Mouse (Mus musculus) midbrain, embryonic 12.5 days (tissue): ENCODE data around the gene Grn. TPM values are rescaled to one million over a fixed set of nuclear protein-coding genes. Genes with fewer than 3 reads are reported as not detected.

Experiments used
- ATAC-seq: fragments of 200-750 bp; cut with Nextera tagmentation; 2 replicates; pipeline ENCODE4 v1.8.0; 2017; ENCODE audit warnings: low read depth, moderate TSS enrichment, moderate library complexity; ENCODE audit not compliant: low FRiP score
- H3K27ac ChIP-seq: fragments of 300-500 bp; sonication (generic); replicated peaks from 2 replicates; pipeline ENCODE4 v1.5.1; 2016; ENCODE audit warnings: mild to moderate bottlenecking
- H3K27me3 ChIP-seq: fragments of 300-500 bp; sonication (generic); 2 replicates; pipeline ENCODE4 v1.6.1; 2016; ENCODE audit warnings: mild to moderate bottlenecking
- H3K36me3 ChIP-seq: fragments of 300-500 bp; sonication (generic); 2 replicates; pipeline ENCODE4 v1.6.1; 2016
- H3K4me1 ChIP-seq: fragments of 300-500 bp; sonication (generic); 2 replicates; pipeline ENCODE4 v1.6.1; 2016
- H3K4me2 ChIP-seq: fragments of 300-500 bp; sonication (generic); replicated peaks from 2 replicates; pipeline ENCODE4 v1.6.1; 2016; ENCODE audit warnings: mild to moderate bottlenecking, moderate library complexity
- H3K4me3 ChIP-seq: fragments of 300-500 bp; sonication (generic); 2 replicates; pipeline ENCODE4 v1.5.1; 2016; ENCODE audit warnings: mild to moderate bottlenecking
- H3K9ac ChIP-seq: fragments of 300-500 bp; sonication (generic); replicated peaks from 2 replicates; pipeline ENCODE4 v1.6.1; 2016; ENCODE audit warnings: mild to moderate bottlenecking, moderate library complexity
- H3K9me3 ChIP-seq: fragments of 300-500 bp; sonication (generic); 2 replicates; pipeline ENCODE4 v1.6.1; 2016; ENCODE audit warnings: mild to moderate bottlenecking
- WGBS: fragments of 180-500 bp; shearing (Covaris S2); methylation state at CpG from one replicate; pipeline ENCODE4 v1.1.7; 2016; 5-methylcytosine and 5-hydroxymethylcytosine counted together
- polyA plus RNA-seq: library from polyadenylated mRNA; unstranded; fragments of >200 nt; fragmentation: Nextera tagmentation; extraction: Ambion mirVana; gene quantifications from 2 replicates; pipeline ENCODE4 v1.2.1, GENCODE M21; 2016

Gene Grn
- polyA plus RNA-seq, 1 experiment from 2014 or later = 82.7 TPM

- no peaks in the 10 kb centered on the region for H3K9me3 ChIP-seq
- H3K4me1 ChIP-seq = peaks cover 17% of the 10 kb centered on the region
- H3K27ac ChIP-seq = no peak overlapping the region
- no peaks in the 10 kb centered on the region for H3K36me3 ChIP-seq
- no peaks in the 10 kb centered on the region; the same call in 1 of the 2 replicates for H3K27me3 ChIP-seq
- H3K4me2 ChIP-seq = no peak overlapping the region
- WGBS = 87% methylated on average over 3 of the region's 3 CpGs
- no peak overlapping the region for H3K9ac ChIP-seq
- ATAC-seq = no peak
- no peak overlapping the region for H3K4me3 ChIP-seq
Measured at GRCm38 (mm10) chr11:102411061-102411460, 19.1 kb upstream of the Grn start.

- Histone ChIP-seq H3K4me3 (no peak overlapping the region), H3K9me3 (no peaks in the 10 kb centered on the region), H3K27ac (no peak overlapping the region), H3K4me2 (no peak overlapping the region), H3K36me3 (no peaks in the 10 kb centered on the region), H3K27me3 (no peaks in the 10 kb centered on the region; the same call in 1 of the 2 replicates), H3K9ac (no peak overlapping the region), H3K4me1 (peaks cover 10% of the 10 kb centered on the region)
- 9% methylated on average over 11 of the region's 11 CpGs for WGBS
- ATAC-seq = no peak
Measured at GRCm38 (mm10) chr11:102411704-102412103, 18.4 kb upstream of the Grn start.

GRCm38 (mm10) chr11:102413059-102413458 lies 17.1 kb upstream of the Grn start:
- Histone ChIP-seq H3K4me1 (0 out of 2 replicates have a peak, but pooled peaks cover 3% of the 10 kb centered on the region), H3K4me2 (no peak overlapping the region), H3K9me3 (no peaks in the 10 kb centered on the region), H3K4me3 (no peak overlapping the region), H3K9ac (no peak overlapping the region), H3K36me3 (no peaks in the 10 kb centered on the region), H3K27me3 (no peaks in the 10 kb centered on the region; the same call in 1 of the 2 replicates), H3K27ac (no peak overlapping the region)
- ATAC-seq = no peak
- 74% methylated on average over 8 of the region's 8 CpGs for WGBS

GRCm38 (mm10) chr11:102415034-102415802 lies 14.9 kb upstream of the Grn start:
- H3K9me3 ChIP-seq = no peaks in the 10 kb centered on the region
- no peak overlapping the region for H3K4me2 ChIP-seq
- 0 out of 2 replicates have a peak, but pooled peaks cover 3% of the 10 kb centered on the region for H3K4me1 ChIP-seq
- no peak for ATAC-seq
- no peak overlapping the region for H3K9ac ChIP-seq
- no peak overlapping the region for H3K4me3 ChIP-seq
- H3K27me3 ChIP-seq = no peaks in the 10 kb centered on the region; the same call in 1 of the 2 replicates
- H3K36me3 ChIP-seq = no peaks in the 10 kb centered on the region
- no peak overlapping the region for H3K27ac ChIP-seq
- WGBS = 71% methylated on average over 10 of the region's 10 CpGs

- Histone ChIP-seq H3K4me2 (no peak overlapping the region), H3K36me3 (no peaks in the 10 kb centered on the region), H3K9ac (no peak overlapping the region), H3K27ac (no peak overlapping the region), H3K4me1 (no peaks in the 10 kb centered on the region), H3K27me3 (peaks cover 4% of the 10 kb centered on the region; the same call in 1 of the 2 replicates), H3K9me3 (no peaks in the 10 kb centered on the region), H3K4me3 (no peak overlapping the region)
- 87% methylated on average over 1 of the region's 1 CpGs for WGBS
- no peak for ATAC-seq
Measured at GRCm38 (mm10) chr11:102417160-102417559, 13.0 kb upstream of the Grn start.

- H3K9ac ChIP-seq = no peak overlapping the region
- no peaks in the 10 kb centered on the region for H3K4me1 ChIP-seq
- no peak overlapping the region for H3K4me3 ChIP-seq
- no peak overlapping the region for H3K27ac ChIP-seq
- no peak overlapping the region for H3K4me2 ChIP-seq
- H3K27me3 ChIP-seq = peaks cover 4% of the 10 kb centered on the region; the same call in 1 of the 2 replicates
- no peaks in the 10 kb centered on the region for H3K36me3 ChIP-seq
- ATAC-seq = no peak
- no peaks in the 10 kb centered on the region for H3K9me3 ChIP-seq
Measured at GRCm38 (mm10) chr11:102418887-102419286, 11.2 kb upstream of the Grn start.

- no peak overlapping the region for H3K9ac ChIP-seq
- H3K36me3 ChIP-seq = no peaks in the 10 kb centered on the region
- H3K4me3 ChIP-seq = no peak overlapping the region
- H3K9me3 ChIP-seq = no peaks in the 10 kb centered on the region
- ATAC-seq = no peak
- H3K4me2 ChIP-seq = no peak overlapping the region
- H3K27ac ChIP-seq = no peak overlapping the region
- 67% methylated on average over 8 of the region's 8 CpGs for WGBS
- no peaks in the 10 kb centered on the region for H3K4me1 ChIP-seq
- H3K27me3 ChIP-seq = peaks cover 4% of the 10 kb centered on the region; the same call in 1 of the 2 replicates
Measured at GRCm38 (mm10) chr11:102421559-102421958, 8.6 kb upstream of the Grn start.

- no peaks in the 10 kb centered on the region for H3K36me3 ChIP-seq
- 79% methylated on average over 6 of the region's 6 CpGs for WGBS
- peaks cover 13% of the 10 kb centered on the region for H3K27me3 ChIP-seq
- H3K4me3 ChIP-seq = no peak overlapping the region
- ATAC-seq = no peak
- H3K4me2 ChIP-seq = no peak overlapping the region
- H3K4me1 ChIP-seq = peaks cover 2% of the 10 kb centered on the region
- no peaks in the 10 kb centered on the region for H3K9me3 ChIP-seq
- H3K9ac ChIP-seq = no peak overlapping the region
- H3K27ac ChIP-seq = no peak overlapping the region
Measured at GRCm38 (mm10) chr11:102424666-102425065, 5.4 kb upstream of the Grn start.

GRCm38 (mm10) chr11:102425555-102426316 lies 4.4 kb upstream of the Grn start:
- no peak overlapping the region for H3K9ac ChIP-seq

GRCm38 (mm10) chr11:102428981-102429540 lies 1.1 kb upstream of the Grn start:
- ATAC-seq = no peak
- Histone ChIP-seq H3K36me3 (peaks cover 4% of the 10 kb centered on the region), H3K27ac (no peak overlapping the region), H3K27me3 (peaks cover 21% of the 10 kb centered on the region), H3K4me1 (peaks cover 16% of the 10 kb centered on the region), H3K9ac (no peak overlapping the region), H3K9me3 (no peaks in the 10 kb centered on the region), H3K4me2 (no peak overlapping the region), H3K4me3 (no peak overlapping the region)
- WGBS = 68% methylated on average over 8 of the region's 8 CpGs

More at GRCm38 (mm10) chr11:102425555-102426316, 4.4 kb upstream of the Grn start:
- H3K4me3 ChIP-seq = no peak overlapping the region
- H3K4me2 ChIP-seq = no peak overlapping the region
- H3K27ac ChIP-seq = no peak overlapping the region
- no peak for ATAC-seq
- peaks cover 11% of the 10 kb centered on the region for H3K4me1 ChIP-seq
- H3K9me3 ChIP-seq = no peaks in the 10 kb centered on the region
- no peaks in the 10 kb centered on the region for H3K36me3 ChIP-seq
- peaks cover 14% of the 10 kb centered on the region for H3K27me3 ChIP-seq
- WGBS = 86% methylated on average over 8 of the region's 8 CpGs

GRCm38 (mm10) chr11:102429551-102429950 lies 564 bp upstream of the Grn start:
- 49% methylated on average over 3 of the region's 3 CpGs for WGBS
- Histone ChIP-seq H3K9me3 (no peaks in the 10 kb centered on the region), H3K27ac (no peak overlapping the region)

More at GRCm38 (mm10) chr11:102429551-102429950, 564 bp upstream of the Grn start:
- Histone ChIP-seq H3K27me3 (peaks cover 21% of the 10 kb centered on the region), H3K4me3 (peak overlapping the region; percentile 54), H3K36me3 (peaks cover 4% of the 10 kb centered on the region), H3K4me1 (peaks cover 16% of the 10 kb centered on the region), H3K9ac (peak overlapping the region; percentile 43; the same call in 1 of the 2 replicates), H3K4me2 (peak overlapping the region; percentile 95)
- ATAC-seq = no peak
